Mouse (Mus musculus) right cerebral cortex, postnatal 4 days (tissue): ENCODE data around the gene Tcp11l2.

Experiments used
- DNase-seq: peaks from one replicate; pipeline ENCODE4 v3.0.0-alpha.2; 2022

Tcp11l2 gene

DNA sequence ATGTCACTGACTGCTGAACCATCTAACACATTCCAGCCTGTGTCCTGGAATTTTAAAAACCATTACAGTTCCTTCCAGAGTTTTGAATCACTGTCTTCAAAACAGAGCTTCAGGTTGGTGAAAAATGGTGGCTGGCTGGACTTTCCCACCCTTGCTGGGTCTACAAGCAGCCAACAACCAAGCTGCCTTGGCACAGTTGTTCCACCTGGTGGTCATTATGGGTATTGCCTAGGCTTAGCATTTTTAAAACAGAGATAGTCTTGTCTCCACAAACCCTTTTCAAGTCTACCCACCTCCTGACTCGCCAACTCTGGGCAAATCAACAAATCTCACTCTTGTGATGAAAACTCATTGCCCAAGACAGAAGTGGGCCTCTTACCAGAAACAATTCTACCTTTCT lies 17.9 kb upstream of the Tcp11l2 start:
- no peak for DNase-seq

DNA sequence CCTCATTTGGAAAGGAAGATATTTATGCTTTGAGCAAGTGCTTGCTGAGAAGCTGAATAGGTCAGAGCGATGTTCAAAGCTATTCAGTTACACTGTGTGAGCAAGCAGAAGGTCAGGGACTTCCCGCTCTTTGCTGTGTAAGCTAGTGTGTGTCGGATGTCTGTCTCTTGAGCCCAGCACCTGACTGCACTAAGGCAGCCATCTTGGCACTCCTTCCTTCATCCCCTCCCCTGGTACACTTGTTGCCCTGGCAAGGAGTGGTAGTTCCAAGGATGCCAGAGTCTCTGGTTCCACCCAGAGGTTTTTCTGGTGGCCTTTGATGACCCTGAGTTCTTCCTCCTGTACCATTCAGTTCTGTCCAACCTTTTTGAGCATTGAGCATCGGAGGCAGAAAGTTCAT lies 16.4 kb upstream of the Tcp11l2 start:
- no peak for DNase-seq

DNA sequence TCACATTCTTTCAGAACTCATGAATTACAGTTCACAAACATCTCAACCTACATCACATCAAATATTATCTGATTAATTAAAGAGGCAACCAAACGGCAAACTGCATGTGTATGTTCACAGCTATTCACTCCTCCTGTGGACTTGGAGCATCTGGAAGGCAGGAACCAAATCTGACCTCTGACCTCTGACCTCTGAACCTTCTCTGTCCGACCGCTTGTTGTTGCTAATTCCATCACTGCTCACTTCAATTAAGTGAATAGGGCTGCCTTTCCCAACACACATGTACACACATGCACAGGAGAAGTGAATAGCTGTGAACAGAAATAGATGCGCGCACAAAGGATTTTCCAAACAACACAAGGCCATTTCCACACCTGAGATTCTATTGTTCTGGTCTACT lies 14.3 kb upstream of the Tcp11l2 start:
- no peak for DNase-seq

DNA sequence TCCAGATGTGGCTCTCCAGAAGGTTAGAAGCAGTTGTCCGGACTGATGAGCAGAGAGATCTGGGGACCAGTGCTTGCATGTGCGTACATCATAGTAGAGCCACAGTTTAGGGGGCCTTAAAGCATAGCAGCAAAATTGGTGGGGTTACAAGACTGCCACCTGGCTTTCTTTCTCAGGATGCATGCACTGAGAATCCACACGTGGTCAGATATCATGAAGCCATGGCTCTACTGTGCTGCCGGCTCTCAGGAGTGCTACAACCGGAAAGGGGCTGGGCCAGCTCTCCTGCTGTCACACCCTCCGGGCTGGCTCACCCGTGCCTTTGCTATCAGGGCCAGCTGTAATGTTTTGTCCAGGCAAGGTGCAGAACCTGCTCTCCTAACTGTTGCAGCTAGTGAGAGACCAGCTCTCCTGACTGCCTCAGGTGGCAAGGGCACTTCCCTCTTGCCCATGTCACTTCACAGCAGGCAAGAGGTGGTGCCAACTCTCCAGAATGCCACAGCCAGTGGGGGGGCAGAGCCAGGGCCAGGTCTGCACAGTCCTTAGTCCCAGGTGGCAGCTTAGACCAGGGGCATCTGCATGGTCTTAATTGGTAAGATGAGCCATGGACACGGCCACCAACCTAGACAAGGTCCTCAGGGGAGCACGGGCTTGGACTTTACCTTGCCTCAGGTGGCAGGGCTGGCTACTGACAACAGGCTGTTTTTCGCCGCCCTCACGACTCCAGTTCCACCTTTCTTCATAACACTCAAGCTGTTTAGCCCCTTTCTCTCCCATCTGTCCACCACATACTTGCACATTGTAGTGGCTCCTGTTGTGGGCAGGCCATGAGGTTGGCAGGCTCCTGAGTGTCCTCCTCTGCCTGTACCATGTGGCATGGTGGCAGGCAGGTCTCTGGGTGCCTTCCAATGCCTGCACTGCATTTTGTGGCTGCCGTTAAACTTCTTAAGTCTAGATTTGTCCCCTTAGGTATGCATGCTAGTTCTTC lies 13.6 kb upstream of the Tcp11l2 start:
- DNase-seq, result no peak

DNA sequence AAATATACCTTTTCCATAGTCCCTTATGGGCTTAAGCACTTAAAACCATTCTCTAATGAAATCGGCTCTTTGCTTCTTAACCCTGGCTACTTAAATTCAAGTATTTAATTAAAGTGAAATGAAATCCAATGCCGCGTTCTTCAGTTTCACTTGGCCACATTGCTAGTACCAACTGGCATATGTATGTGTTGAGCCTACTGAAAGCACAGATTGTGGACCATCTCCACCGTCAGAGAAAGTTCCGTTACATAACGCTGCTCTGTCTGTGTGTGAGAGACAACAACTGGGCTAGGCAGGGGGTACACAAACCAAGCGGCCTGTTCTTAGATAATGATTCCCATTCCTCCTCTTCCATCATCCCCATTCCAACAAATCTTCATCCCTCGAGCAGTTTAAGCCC lies 12.0 kb upstream of the Tcp11l2 start:
- DNase-seq, result no peak

DNA sequence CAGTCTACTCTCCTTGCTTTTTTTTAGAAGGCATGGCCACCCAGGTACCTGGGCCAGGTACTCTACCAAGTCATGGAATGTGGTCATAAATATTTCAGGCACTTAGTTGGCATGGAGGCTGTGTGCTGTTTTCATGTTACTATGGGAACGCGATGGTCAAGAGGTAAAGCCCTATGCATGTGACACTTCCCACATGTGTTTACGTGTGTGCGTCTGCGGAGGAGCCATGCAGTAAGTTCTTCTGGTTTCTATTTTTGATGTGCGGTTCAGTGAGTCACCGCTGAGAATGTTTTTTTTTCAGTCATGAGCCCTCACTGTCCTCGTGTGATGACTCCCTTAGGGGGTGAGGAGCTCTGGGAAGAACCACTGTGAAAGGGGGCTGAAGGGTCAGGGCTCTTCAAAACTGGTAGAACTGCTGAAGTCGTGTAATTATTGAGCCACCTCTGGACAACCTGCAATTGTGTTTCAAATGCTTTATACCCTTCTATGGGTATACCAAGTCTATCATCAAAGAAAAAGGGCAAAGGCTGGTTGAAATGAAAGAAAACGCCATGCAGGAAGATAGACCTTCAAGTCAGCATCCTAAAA lies 5.3 kb upstream of the Tcp11l2 start:
- no peak for DNase-seq

DNA sequence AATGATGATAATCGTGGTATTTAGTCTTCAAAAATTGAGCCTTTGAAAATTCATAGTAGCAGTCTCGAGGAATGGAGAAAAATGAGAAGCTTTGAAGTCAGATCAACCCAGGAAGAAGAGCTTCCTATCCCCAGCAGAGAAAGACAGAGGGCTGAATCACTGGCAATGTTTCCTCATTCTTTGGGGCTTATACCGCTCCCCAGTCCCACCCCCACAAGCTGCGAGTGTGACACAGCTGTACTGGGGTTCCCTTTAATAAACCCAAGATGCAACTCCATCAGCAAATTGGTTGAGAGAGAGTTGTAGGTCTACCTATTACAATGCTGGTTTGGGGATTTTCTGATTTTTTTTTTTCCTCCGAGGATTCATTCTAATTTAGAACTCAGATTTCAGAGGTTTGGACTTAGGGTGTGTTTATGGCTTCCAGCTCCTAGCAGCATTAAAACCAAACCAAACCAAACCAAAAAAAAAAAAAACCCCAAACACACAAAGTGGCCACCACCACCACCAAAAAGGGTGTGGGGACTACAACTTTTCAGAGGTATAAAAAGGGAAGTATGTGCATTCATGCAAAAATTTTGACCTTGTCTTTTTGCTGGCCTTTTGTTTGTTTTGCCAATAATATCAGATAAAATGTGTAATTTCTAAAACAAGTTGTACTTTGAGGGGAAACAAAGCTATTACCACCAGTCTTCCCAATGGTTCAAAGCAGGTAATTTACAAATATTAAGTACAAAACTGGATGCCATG lies 2.6 kb upstream of the Tcp11l2 start:
- DNase-seq, result no peak

DNA sequence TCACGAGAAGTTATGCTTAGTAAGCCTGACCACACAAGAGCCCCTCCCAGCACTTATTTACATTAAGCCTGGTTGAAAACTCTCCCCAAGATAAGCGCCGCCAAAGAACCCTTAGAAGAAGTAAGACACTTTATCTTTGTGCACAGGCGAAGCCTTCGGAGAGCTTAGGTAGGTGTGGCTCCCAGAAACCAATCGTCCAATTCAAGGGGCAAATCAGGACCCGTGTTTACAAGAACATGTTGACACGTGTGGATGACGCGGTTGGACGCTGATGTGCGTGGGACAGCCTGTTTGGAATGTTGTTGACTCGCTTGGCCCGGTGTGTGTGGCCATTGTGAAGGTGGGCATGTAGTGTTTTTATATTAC lies 414 bp upstream of the Tcp11l2 start:
- no peak for DNase-seq

DNA sequence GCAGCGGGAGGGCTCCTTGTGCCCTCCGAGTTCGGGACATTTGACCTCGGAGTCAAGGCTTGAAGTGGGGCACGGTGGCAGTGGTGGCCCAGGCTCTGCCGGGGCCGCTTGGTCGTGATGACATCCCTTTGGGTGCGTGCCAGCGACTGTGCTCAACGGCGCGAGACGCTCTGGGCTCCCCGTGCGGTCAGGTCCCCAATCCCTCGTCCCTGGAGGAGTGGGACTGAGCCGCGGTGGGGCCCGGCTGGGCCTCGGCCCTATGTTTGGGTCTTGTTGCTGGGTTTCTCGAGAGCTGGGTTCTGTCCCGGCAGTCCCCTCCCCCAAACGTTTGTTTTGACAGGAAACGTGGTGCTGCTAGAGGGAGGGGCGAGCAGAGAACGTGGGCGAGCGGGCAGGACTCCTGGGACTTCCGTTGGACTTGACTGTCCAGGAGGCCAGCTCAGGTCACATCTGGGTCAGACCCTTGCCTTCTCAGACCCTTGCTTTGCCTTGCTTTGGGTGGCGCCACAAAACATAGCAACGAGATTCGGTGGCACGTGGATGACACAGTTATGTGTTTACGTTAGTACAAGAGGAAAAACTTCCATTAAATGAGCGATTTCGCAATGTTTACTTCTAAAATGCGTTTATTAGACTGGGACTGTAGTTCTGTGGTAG lies 773 bp downstream of the Tcp11l2 start:
- DNase-seq, result peak; percentile 77

DNA sequence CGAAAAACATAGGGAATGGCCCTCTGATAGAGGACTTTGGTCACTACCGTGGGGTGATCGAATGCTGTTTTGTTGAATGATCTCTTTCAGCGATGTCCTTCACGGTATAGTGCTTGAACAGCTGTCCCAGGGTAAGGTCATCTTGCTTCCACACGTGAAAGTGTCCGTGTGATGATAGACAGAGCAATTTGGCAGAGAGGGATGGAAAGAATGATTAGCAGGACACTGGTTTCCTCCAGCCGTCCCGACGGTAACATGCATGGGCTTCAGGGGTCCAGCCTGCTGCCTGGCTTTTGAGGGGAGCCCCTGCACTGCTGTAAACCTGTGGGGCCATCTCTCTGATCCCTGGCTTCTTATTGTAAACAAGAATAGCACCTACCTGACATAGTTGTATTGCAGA lies 2.3 kb downstream of the Tcp11l2 start:
- DNase-seq, result no peak

DNA sequence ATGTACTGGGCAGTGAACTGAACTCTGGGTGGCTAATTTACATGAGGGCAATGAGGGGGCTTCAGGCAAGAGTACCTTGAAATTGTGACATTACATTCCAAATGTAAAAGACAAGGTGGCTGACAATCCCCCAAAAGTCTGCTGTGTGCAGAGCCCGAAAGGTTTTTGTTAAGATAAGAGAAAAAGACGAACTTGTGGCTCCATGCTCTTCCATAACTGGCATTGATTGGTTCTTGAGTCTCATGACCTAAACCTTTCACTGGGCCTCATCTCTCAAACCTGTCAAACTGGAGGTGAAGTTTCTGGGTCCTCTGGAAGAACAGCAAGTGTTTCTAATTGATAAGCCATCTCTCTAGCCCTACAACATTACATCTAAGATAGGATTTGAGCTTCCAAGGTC lies 3.1 kb downstream of the Tcp11l2 start:
- no peak for DNase-seq

DNA sequence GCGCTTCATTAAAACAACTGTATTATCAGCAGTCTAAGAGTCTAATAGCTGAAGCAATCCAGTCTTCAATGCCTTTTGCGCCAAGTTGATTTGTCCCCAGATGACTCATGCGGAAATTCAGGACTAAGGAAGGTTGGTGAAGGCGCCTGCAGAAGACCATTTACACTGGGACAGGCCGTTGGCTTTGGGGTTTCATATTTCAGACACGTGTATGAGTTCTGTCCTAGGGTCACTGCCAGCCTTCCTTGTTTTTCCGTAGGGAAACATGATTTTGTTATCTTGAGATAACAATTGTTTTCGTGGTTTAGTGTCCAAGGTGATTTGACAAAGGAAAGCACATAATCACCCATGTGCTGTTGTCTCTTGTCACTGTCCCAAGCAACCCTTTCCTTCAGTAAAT lies 4.8 kb downstream of the Tcp11l2 start:
- DNase-seq, result no peak

DNA sequence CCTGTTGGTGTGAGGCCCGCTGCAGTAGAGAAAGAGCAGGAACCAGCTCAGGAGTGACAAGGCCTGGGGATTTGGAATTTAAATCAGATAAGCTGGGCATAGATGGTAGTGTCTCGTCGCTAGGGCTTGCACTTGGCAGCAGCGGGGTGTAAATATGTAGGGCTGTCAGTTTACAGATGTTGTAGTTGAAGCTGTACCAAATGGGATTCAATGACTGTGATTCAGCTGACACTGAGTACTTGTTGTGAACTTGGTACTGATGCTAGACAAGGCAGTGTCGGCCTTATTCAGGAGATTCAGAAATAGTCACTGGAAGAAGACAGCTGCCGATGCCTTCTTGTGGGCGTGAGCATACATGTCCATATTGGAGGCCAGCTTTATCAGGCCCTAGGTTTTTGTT lies 5.8 kb downstream of the Tcp11l2 start:
- no peak for DNase-seq

DNA sequence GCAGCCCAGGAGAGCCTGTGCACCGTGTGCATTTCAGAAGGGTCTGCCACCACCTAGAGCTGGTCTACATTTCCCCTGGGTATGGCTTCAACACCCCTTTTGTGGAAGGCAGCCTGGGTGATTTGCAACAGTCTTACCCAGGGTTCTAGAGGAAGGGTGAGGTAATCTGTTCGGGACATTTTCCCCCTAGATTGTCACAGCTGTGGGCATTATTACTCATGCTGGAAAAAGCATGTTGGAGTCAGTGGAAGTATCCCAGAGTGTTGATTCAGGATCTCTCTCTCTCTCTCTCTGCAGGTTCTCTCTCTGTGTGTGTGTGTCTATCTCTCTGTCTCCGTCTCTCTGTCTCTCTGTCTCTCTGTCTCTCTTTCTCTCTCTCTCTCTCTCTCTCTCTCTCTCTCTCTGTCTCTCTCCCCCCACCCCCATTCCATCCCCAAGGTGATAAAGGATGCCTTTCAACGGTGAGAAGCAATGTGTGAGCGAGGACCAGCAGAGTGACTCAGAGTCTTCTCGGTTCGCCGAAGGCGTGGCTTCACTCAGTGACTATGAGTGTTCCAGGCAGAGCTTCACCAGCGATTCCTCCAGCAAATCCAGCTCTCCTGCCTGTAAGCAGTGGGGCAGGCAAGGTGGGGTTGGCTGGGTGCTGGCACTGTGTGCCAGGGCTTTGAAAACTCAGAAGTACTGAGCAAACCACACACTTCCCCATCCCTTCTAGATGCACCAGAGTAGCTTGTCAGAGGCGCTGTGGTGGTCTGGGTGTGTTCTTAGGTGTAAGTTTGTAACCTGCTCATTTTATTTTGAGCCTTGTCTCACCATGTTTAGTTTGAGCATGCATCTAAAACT lies 8.2 kb downstream of the Tcp11l2 start:
- DNase-seq, result no peak

DNA sequence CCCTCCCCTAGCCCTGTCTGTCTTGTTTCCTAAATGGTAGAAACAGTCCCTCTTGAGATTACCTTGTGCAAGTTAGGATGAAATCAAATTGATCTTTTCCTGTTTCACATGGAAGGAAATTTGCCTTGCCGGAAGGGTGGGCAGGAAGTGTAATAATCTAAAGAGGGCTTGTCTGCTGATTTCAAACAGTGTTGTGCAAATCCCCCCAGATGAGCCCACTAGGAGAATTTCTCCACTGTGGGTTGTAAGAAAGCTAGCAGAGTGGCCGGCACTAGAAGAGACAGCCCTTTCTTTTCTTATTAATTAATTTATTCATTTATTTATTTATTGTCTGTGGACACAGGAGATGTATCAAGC lies 8.8 kb downstream of the Tcp11l2 start:
- DNase-seq, result no peak

DNA sequence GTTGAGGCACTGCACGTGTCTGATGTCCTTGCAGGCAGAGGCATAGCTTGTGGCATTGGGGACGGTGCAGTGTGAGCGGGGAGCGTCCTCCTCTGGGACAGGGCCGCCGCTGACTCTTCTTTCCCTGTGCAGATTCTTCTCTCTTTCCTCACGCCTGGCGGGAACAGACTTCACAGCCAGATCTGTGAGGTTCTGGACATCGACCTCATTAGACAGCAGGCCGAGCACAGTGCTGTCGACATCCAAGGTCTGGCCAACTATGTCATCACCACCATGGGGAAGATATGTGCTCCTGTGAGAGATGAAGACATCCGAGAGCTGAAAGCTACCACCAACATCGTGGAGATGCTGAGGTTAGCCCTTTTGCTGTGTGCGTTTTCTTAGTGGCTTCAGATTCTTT lies 14.5 kb downstream of the Tcp11l2 start:
- DNase-seq, result no peak

DNA sequence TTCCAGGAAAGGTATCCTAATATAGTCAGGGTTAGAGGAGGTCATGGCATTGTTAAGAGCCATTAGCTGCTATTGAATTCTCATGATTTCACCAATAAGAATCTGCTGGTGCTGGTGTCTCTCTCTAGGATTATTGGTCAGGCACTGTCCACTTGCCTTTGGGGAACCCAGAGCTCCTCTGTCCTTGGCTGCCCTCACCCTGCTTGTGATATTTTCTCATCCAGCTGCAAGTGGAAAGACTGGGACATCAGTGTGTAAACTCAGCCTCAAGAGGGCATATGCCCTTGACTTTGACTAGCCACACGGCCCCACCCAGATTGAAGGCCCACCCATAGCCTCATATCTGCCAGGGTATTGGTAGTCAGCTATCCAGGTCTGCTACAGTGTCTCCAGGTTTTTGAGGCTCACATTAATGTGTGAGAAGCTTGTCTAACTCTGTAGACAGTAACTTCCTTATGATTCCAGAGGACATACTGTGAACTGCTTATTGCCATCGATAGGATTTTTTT lies 15.3 kb downstream of the Tcp11l2 start:
- no peak for DNase-seq

DNA sequence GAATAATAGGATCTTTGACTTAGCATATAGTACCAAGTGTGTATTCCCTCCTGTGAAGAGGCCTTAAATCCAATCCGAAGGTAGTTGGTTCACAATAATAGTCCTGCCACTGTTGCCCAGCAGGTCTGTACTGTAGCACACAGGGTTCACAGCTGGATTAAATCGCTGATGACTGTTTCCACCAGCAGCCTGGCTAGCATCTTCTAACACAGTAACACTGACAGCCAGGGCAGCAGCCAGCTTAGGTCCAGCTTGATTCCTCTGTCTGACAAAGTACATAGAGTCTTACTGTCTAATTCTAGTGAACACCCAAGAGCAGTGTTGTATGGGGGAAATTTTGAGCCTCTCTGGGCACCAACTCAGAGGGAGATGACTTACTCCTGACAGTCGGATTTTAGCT lies 16.3 kb downstream of the Tcp11l2 start:
- DNase-seq, result no peak

DNA sequence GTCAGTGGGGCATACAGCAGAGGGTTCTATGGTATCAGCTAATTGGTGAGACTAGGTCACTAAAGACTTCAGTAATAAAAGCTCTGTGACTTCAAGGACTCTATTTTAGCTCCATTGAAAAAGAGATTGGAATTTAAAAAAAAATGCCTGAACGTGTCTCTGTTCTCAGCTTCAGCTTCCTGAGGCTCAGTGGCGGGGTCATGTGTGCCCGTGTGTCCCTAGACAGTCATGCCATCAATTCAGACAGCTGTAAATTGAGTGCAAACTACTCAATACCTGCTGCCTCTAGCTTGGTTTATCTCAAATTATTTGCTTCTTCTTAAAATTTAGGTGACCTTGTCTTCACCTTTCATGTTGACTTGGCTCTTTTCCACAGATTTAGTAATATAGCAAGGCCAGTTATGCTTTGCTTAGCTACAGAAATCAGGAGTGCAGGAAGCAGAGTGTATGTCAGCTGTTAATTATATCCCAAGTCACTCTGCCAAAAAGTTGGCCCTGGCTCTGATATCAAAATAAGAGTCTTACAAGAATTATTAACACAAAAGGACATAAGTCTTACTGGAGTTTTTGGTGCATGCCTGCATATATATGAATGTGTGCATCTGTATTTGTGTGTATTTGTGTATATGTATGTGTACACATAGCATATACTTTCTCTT lies 20.8 kb downstream of the Tcp11l2 start:
- no peak for DNase-seq

DNA sequence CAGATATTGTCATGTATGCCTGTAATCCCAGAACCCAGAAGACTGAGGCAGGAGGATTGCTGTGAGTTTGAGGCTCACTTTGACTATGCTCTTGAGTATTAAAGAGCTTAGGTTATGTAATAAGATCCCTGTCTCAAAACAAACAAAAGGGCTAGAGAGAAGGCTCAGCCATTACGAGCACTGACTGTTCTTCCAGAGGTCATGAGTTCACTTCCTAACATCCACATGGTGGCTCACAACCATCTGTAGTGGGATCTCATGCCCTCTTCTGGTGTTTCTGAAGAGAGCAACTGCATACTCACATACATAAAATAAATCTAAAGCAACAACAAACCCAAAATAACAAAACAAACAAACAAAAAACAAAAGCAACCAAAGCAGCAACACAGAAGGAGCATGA lies 21.7 kb downstream of the Tcp11l2 start:
- no peak for DNase-seq

DNA sequence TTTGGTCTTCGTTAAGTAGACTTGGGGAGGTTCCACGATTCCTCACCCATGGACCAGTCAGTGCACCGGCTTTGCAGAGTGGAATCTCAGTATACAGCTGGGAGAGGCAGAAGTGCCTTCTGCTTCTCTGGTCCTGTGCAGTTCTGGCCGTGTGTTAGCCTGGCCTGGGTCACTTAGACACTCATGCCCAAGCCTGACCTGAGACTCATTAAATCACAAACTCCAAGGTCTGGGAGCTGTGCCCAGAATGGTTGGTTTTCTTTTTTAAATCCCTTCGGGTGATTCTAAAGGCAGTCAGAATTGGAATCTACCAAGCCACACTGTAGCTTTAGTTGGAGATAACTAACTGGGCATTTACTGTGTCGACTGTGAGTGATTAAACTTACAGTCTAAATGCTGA lies 23.7 kb downstream of the Tcp11l2 start:
- DNase-seq, result no peak

DNA sequence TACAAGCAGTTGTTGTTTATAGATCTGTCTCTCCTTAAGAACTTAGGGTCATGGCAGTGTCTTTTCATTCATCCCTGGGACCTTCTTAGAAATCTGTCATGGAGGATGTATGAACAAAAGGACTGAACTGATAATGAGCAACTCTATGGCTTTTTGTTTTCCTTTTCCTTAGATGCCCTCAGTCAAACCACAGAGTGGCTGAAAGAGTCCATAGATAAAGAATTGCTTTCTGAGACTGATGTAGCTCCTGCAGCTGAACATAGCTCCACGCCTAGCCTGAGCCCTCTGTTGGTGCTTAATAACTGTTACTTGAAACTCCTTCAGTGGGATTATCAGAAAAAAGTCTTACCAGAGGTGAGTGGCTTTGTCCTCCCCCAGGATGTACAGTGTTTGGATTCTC lies 27.9 kb downstream of the Tcp11l2 start:
- DNase-seq, result no peak
